In genomic region chr11:61669492-61670490, GRCm38 (mm10) we compare ENCODE assay signal across 26 mouse cellular contexts. TPM values are rescaled to one million over a fixed set of nuclear protein-coding genes. Genes with fewer than 3 reads are reported as not detected.
A peak's percentile ranks its signal among the peaks of the same experiment; 100 is the strongest.
DNase-seq lines count a peak whose midpoint lies in the region; ATAC-seq and TF ChIP-seq lines count a peak whose summit lies in the region.
"Had no signal": no experiment of that assay in that cellular context is flagged by ENCODE, and none has a peak within 500 bp of the region (broad histone marks: within the 10 kb centered on the region; RNA-seq: fewer than 3 reads in every experiment).

No protein-coding gene starts in this region.

- peaks cover 56% of the 10 kb centered on the region for H3K36me3 ChIP-seq in spleen, adult 2 months (ENCODE audit: control insufficient read depth, insufficient read depth, low read length)
- H3K36me3 ChIP-seq in midbrain, embryonic 15.5 days (replicated peaks), result no peaks in the 10 kb centered on the region
- H3K36me3 ChIP-seq in kidney, embryonic 14.5 days (ENCODE audit: control insufficient read depth, insufficient read depth, low read length), result no peaks in the 10 kb centered on the region
- H3K36me3 ChIP-seq: forebrain, embryonic 12.5 days; limb, embryonic 13.5 days; liver, embryonic 13.5 days; lung, embryonic 15.5 days had no signal

- peaks cover 10% of the 10 kb centered on the region; the same call in 1 of the 2 replicates for H3K4me1 ChIP-seq in spleen, adult 2 months (ENCODE audit: control insufficient read depth, insufficient read depth, insufficient read length)
- H3K4me1 ChIP-seq in midbrain, embryonic 15.5 days, result peaks cover 6% of the 10 kb centered on the region
- H3K4me1 ChIP-seq in kidney, embryonic 14.5 days (ENCODE audit: control insufficient read depth, insufficient read depth, low read length), result no peaks in the 10 kb centered on the region

- TF ChIP-seq CTCF in spleen, adult 2 months (IDR thresholded peaks at IDR 0.05; ENCODE audit: extremely low read depth, insufficient read depth, insufficient read length, insufficient replicate concordance), result no peak

- peak overlapping the region; percentile 34 for H3K27ac ChIP-seq in spleen, adult 2 months (ENCODE audit: insufficient read depth, low read length)
- H3K27ac ChIP-seq in midbrain, embryonic 15.5 days, result no peak overlapping the region
- no peak overlapping the region for H3K27ac ChIP-seq in kidney, embryonic 14.5 days (ENCODE audit: low read depth, low read length)
- H3K27ac ChIP-seq: forebrain, embryonic 12.5 days; gastrocnemius, adult 2 months; hindbrain, embryonic 14.5 days; limb, embryonic 13.5 days; liver, embryonic 13.5 days; lung, embryonic 15.5 days had no signal

- no peaks in the 10 kb centered on the region for H3K27me3 ChIP-seq in spleen, adult 2 months (ENCODE audit: control insufficient read depth, insufficient read depth, low read length)
- H3K27me3 ChIP-seq in midbrain, embryonic 15.5 days (replicated peaks), result no peaks in the 10 kb centered on the region
- no peaks in the 10 kb centered on the region for H3K27me3 ChIP-seq in kidney, embryonic 14.5 days (ENCODE audit: control insufficient read depth, insufficient read depth, low read length)
- H3K27me3 ChIP-seq: lung, embryonic 15.5 days; Patski had no signal

- H3K9ac ChIP-seq in midbrain, embryonic 15.5 days, result no peak overlapping the region
- H3K9ac ChIP-seq in kidney, embryonic 14.5 days (ENCODE audit: low read depth, low read length), result no peak overlapping the region
- H3K9ac ChIP-seq: forebrain, embryonic 12.5 days; hindbrain, embryonic 14.5 days; limb, embryonic 13.5 days; liver, embryonic 13.5 days; lung, embryonic 15.5 days had no signal

- no peak for DNase-seq in spleen, adult 2 months (ENCODE audit: low read depth in 1 of 2, low spot score in 2 of 2)
- no peak for DNase-seq in spleen, postnatal 14 days (ENCODE audit: low spot score in 2 of 2)
- DNase-seq in thymus, postnatal 10 days (ENCODE audit: low spot score in 2 of 2), result peak; percentile 45 to 50
- no peak for DNase-seq in left cerebral cortex, postnatal 36 days (ENCODE audit: low spot score in 2 of 2)
- DNase-seq: adrenal gland, postnatal 25 days; cerebellum, adult 8-10 months; gastrocnemius, adult 2 months; heart, postnatal 10 days; liver, embryonic 13.5 days; retina, postnatal 1 day; right cerebral cortex, postnatal 4 days had no signal

- peak; percentile 73 for ATAC-seq in inflammation-experienced regulatory T-cells, adult 6 months
- no peak for ATAC-seq in midbrain, embryonic 15.5 days (replicated peaks)
- no peak for ATAC-seq in kidney, embryonic 14.5 days (ENCODE audit: low FRiP score, low TSS enrichment)
- ATAC-seq: intestine, embryonic 16.5 days; midbrain, embryonic 16.5 days; Patski had no signal

- no peak overlapping the region for H3K4me2 ChIP-seq in midbrain, embryonic 15.5 days
- H3K4me2 ChIP-seq in kidney, embryonic 14.5 days (replicated peaks; ENCODE audit: low read depth, low read length), result no peak overlapping the region
- H3K4me2 ChIP-seq: forebrain, embryonic 12.5 days; heart, embryonic 11.5 days; hindbrain, embryonic 14.5 days; limb, embryonic 13.5 days; liver, embryonic 13.5 days; lung, embryonic 15.5 days had no signal

- no peaks in the 10 kb centered on the region for H3K9me3 ChIP-seq in midbrain, embryonic 15.5 days
- H3K9me3 ChIP-seq in kidney, embryonic 14.5 days (ENCODE audit: control insufficient read depth, low read length), result no peaks in the 10 kb centered on the region
- H3K9me3 ChIP-seq: forebrain, embryonic 12.5 days; limb, embryonic 13.5 days; liver, embryonic 13.5 days; lung, embryonic 15.5 days had no signal

- intact Hi-C loops in left cerebral cortex, postnatal 36 days (cut with DNase I), result no loop called here

- WGBS in spleen, adult 2 months, result 50% methylated on average over 14 of the region's 14 CpGs
- 88% methylated on average over 14 of the region's 14 CpGs for WGBS in midbrain, embryonic 15.5 days
- WGBS in kidney, embryonic 14.5 days, result 58% methylated on average over 14 of the region's 14 CpGs

- no peak for TF ChIP-seq POLR2A in spleen, adult 2 months (IDR thresholded peaks at IDR 0.05; ENCODE audit: low read depth, low read length)

- no peak overlapping the region for H3K4me3 ChIP-seq in spleen, adult 2 months (ENCODE audit: extremely low read depth, insufficient read depth, insufficient read length)
- H3K4me3 ChIP-seq in midbrain, embryonic 15.5 days, result no peak overlapping the region
- no peak overlapping the region for H3K4me3 ChIP-seq in kidney, embryonic 14.5 days (ENCODE audit: low read length)
- H3K4me3 ChIP-seq: forebrain, embryonic 12.5 days; gastrocnemius, adult 2 months; limb, embryonic 13.5 days; liver, embryonic 13.5 days; lung, embryonic 15.5 days had no signal

RNA-seq across cellular contexts. Expression of gene Fam83g, which starts 14.1 kb away (rescaled TPM):
- polyA plus RNA-seq in spleen, adult 2 months (2012; rRNA removed), result 1.3 and 2.0 TPM in 2 replicates
- under 1 TPM; 0.19 to 0.57 (median 0.19) TPM for polyA plus RNA-seq in inflammation-experienced regulatory T-cells, adult 6 months (2017; shearing (Covaris generic))
- under 1 TPM in 1 of 2 experiments, not detected in 1; 0.07 TPM for total RNA-seq in left cerebral cortex, postnatal 36 days (2021)
- 0.21 and 0.22 TPM in 2 replicates for polyA plus RNA-seq in midbrain, embryonic 15.5 days (2015; fragmentation: Nextera tagmentation; extraction: Ambion mirVana)
- 1.8 and 1.9 TPM in 2 replicates for polyA plus RNA-seq in kidney, embryonic 14.5 days (2014; fragmentation: Nextera tagmentation; extraction: Ambion mirVana)
- total RNA-seq: common myeloid progenitor, adult 5-6 weeks; megakaryocyte progenitor cell, adult 5-6 weeks had no signal
- polyA plus RNA-seq: Patski had no signal

RNA-seq across cellular contexts. Expression of gene Grap, which starts 16.7 kb away (rescaled TPM):
- polyA plus RNA-seq in spleen, adult 2 months (2012; rRNA removed), result 85.6 and 97.1 TPM in 2 replicates
- polyA plus RNA-seq in inflammation-experienced regulatory T-cells, adult 6 months (2017; shearing (Covaris generic)), result 100 to 1,000 TPM; 180 to 210 (median 192) TPM
- 1 to 10 TPM; 5.2 to 5.5 TPM for total RNA-seq in left cerebral cortex, postnatal 36 days (2021)
- polyA plus RNA-seq in midbrain, embryonic 15.5 days (2015; fragmentation: Nextera tagmentation; extraction: Ambion mirVana), result 11.7 and 12.7 TPM in 2 replicates
- 7.5 and 8.6 TPM in 2 replicates for polyA plus RNA-seq in kidney, embryonic 14.5 days (2014; fragmentation: Nextera tagmentation; extraction: Ambion mirVana)

RNA-seq across cellular contexts. Expression of gene Slc5a10, which starts 50.8 kb away (rescaled TPM):
- polyA plus RNA-seq in spleen, adult 2 months (2012; rRNA removed), result 0.06 TPM in 1 of 2 replicates, not detected in the other
- polyA plus RNA-seq in inflammation-experienced regulatory T-cells, adult 6 months (2017; shearing (Covaris generic)), result under 1 TPM in 1 of 3 experiments, not detected in 2; 0.38 TPM
- under 1 TPM; 0.22 to 0.23 TPM for total RNA-seq in left cerebral cortex, postnatal 36 days (2021)
- not detected in 2 replicates for polyA plus RNA-seq in midbrain, embryonic 15.5 days (2015; fragmentation: Nextera tagmentation; extraction: Ambion mirVana)
- 0.11 and 0.16 TPM in 2 replicates for polyA plus RNA-seq in kidney, embryonic 14.5 days (2014; fragmentation: Nextera tagmentation; extraction: Ambion mirVana)
- total RNA-seq: adrenal gland, postnatal 25 days; common myeloid progenitor, adult 5-6 weeks; gastrocnemius, adult 2 months; heart, postnatal 10 days; megakaryocyte progenitor cell, adult 5-6 weeks had no signal
- polyA plus RNA-seq: embryonic facial prominence, embryonic 11.5 days; forebrain, embryonic 12.5 days; heart, embryonic 11.5 days; hindbrain, embryonic 14.5 days; large intestine, adult 2 months; liver, embryonic 13.5 days; lung, embryonic 15.5 days; midbrain, embryonic 16.5 days; Patski had no signal

Comparison
In these comparisons a context has a peak if more than half of its experiments do, and no peak if none do; other contexts are left out.
1. DNase-seq: peak in thymus, postnatal 10 days (2 of 2); none in spleen, adult 2 months (0 of 2), spleen, postnatal 14 days (0 of 2) and left cerebral cortex, postnatal 36 days (0 of 2).